Mouse (Mus musculus) left cerebral cortex, adult 18-20 months (tissue): ENCODE data around the gene Pknox1. TPM values are rescaled to one million over a fixed set of nuclear protein-coding genes. Genes with fewer than 3 reads are reported as not detected.
A peak's percentile ranks its signal among the peaks of the same experiment; 100 is the strongest.
"Not testable (repeated sequence)": the region's sequence is repeated elsewhere in the genome, so short reads cannot be mapped to it uniquely, and the experiment has no call there.

Experiments
- DNase-seq, 2 experiments: peaks; one replicate each; pipeline ENCODE4 v3.0.0; 2021 to 2022; ENCODE audit warnings: low spot score in 2 of 2, mixed read lengths in 1 of 2
- long read RNA-seq, 2 experiments: library from polyadenylated mRNA; stranded (forward); transcript quantifications; one replicate each; pipeline ENCODE4 v2.0.0; 2021
- total RNA-seq, 2 experiments: library from RNA; stranded (reverse); gene quantifications; 2 replicates each; pipeline ENCODE4 v1.2.3; 2021

Pknox1 gene
- total RNA-seq: 10 to 100 TPM; 15.5 to 16.7 TPM
- long read RNA-seq, experiment 1, full-length matches to known transcripts: 18 of 28 reads
- long read RNA-seq, experiment 1, partial matches to known transcripts: 2 of 28 reads
- long read RNA-seq, experiment 1, other reads (novel, unspliced or antisense): 8 of 28 reads
- long read RNA-seq, experiment 2, full-length matches to known transcripts: 4 of 8 reads
- long read RNA-seq, experiment 2, partial matches to known transcripts: 0 of 8 reads
- long read RNA-seq, experiment 2, other reads (novel, unspliced or antisense): 4 of 8 reads

GRCm38 (mm10) chr17:31564015-31564857 lies at the start of gene Pknox1:
TSS of gene Pknox1 (plus strand) at chr17:31564734.
- DNase-seq: peak; percentile 96 to 98

GRCm38 (mm10) chr17:31519344-31519945 lies 45.1 kb upstream of the Pknox1 start:
- DNase-seq: no peak

GRCm38 (mm10) chr17:31519946-31520838 lies 44.3 kb upstream of the Pknox1 start, which contains the start of the genes Wdr4 and Ndufv3:
TSS of gene Wdr4 (minus strand) at chr17:31519980.
TSS of gene Ndufv3 (plus strand) at chr17:31520115.
- DNase-seq: peak; percentile 99

- peak in 1 of 2 experiments; percentile 30 for DNase-seq
These were observed 43.6 kb upstream of the Pknox1 start for GRCm38 (mm10) chr17:31520895-31521294.

- no peak for DNase-seq
These were observed 42.6 kb upstream of the Pknox1 start for GRCm38 (mm10) chr17:31521948-31522347.

- DNase-seq: no peak
These were observed 39.4 kb upstream of the Pknox1 start for GRCm38 (mm10) chr17:31525114-31525513.

- DNase-seq: no peak
These were observed 38.7 kb upstream of the Pknox1 start for GRCm38 (mm10) chr17:31525816-31526215.

- peak; percentile 18 to 26 for DNase-seq
These were observed 35.2 kb upstream of the Pknox1 start for GRCm38 (mm10) chr17:31529314-31529713.

GRCm38 (mm10) chr17:31531441-31532158 lies 32.9 kb upstream of the Pknox1 start:
- no peak for DNase-seq

- DNase-seq: not testable (repeated sequence)
These were observed 32.2 kb upstream of the Pknox1 start for GRCm38 (mm10) chr17:31532331-31532730.

GRCm38 (mm10) chr17:31535358-31535757 lies 29.2 kb upstream of the Pknox1 start:
- DNase-seq: no peak

- peak; percentile 71 to 74 for DNase-seq
These were observed 28.5 kb upstream of the Pknox1 start for GRCm38 (mm10) chr17:31535871-31536629.

- DNase-seq: no peak
These were observed 24.4 kb upstream of the Pknox1 start for GRCm38 (mm10) chr17:31540101-31540500.

GRCm38 (mm10) chr17:31540809-31541459 lies 23.6 kb upstream of the Pknox1 start:
- DNase-seq: no peak

- DNase-seq: peak; percentile 15 to 16
These were observed 23.1 kb upstream of the Pknox1 start for GRCm38 (mm10) chr17:31541460-31541831.

- DNase-seq: no peak
These were observed 21.0 kb upstream of the Pknox1 start for GRCm38 (mm10) chr17:31543574-31543973.

GRCm38 (mm10) chr17:31546444-31547196 lies 17.9 kb upstream of the Pknox1 start:
- DNase-seq: no peak

GRCm38 (mm10) chr17:31547974-31548373 lies 16.6 kb upstream of the Pknox1 start:
- DNase-seq: no peak
